Mouse (Mus musculus): ENCODE measurements around the gene Irx4. TPM values are rescaled to one million over a fixed set of nuclear protein-coding genes. Genes with fewer than 3 reads are reported as not detected.

Irx4 gene
- total RNA-seq, 2 experiments from 2014 or later, result not detected

- intact Hi-C loops (cut with DNase I), result no loop called here
- no peak overlapping the region for H3K27ac ChIP-seq
- TF ChIP-seq CTCF (IDR thresholded peaks at IDR 0.05), result no peak
- no peak overlapping the region for H3K4me3 ChIP-seq
- DNase-seq (ENCODE audit: extremely low spot score in 1 of 2, low spot score in 2 of 2), result no peak
Observed at GRCm38 (mm10) chr13:73271336-73272242, 11.3 kb downstream of the Irx4 start.

- intact Hi-C loops (cut with DNase I), result no loop called here
- no peak overlapping the region for H3K27ac ChIP-seq
- TF ChIP-seq CTCF (IDR thresholded peaks at IDR 0.05), result no peak
- no peak for DNase-seq (ENCODE audit: extremely low spot score in 1 of 2, low spot score in 2 of 2)
- H3K4me3 ChIP-seq, result no peak overlapping the region
Observed at GRCm38 (mm10) chr13:73272794-73273282, 12.6 kb downstream of the Irx4 start.

GRCm38 (mm10) chr13:73273536-73273935 lies 13.3 kb downstream of the Irx4 start:
- no peak for DNase-seq (ENCODE audit: extremely low spot score in 1 of 2, low spot score in 2 of 2)
- intact Hi-C loops (cut with DNase I), result no loop called here
- TF ChIP-seq CTCF (IDR thresholded peaks at IDR 0.05), result no peak
- H3K4me3 ChIP-seq, result no peak overlapping the region
- H3K27ac ChIP-seq, result no peak overlapping the region

- Histone ChIP-seq H3K27ac (no peak overlapping the region), H3K4me3 (no peak overlapping the region)
- no peak for DNase-seq (ENCODE audit: extremely low spot score in 1 of 2, low spot score in 2 of 2)
- TF ChIP-seq CTCF (IDR thresholded peaks at IDR 0.05), result no peak
- intact Hi-C loops (cut with DNase I), result no loop called here
Observed at GRCm38 (mm10) chr13:73277361-73277760, 17.1 kb downstream of the Irx4 start.

GRCm38 (mm10) chr13:73277797-73278196 lies 17.5 kb downstream of the Irx4 start:
- no peak overlapping the region for H3K4me3 ChIP-seq
- no peak for DNase-seq (ENCODE audit: extremely low spot score in 1 of 2, low spot score in 2 of 2)
- no peak overlapping the region for H3K27ac ChIP-seq
- intact Hi-C loops (cut with DNase I), result no loop called here
- TF ChIP-seq CTCF (IDR thresholded peaks at IDR 0.05), result no peak

GRCm38 (mm10) chr13:73279196-73279595 lies 18.9 kb downstream of the Irx4 start:
- DNase-seq (ENCODE audit: extremely low spot score in 1 of 2, low spot score in 2 of 2), result no peak
- no peak overlapping the region for H3K4me3 ChIP-seq
- intact Hi-C loops (cut with DNase I), result no loop called here
- H3K27ac ChIP-seq, result no peak overlapping the region
- no peak for TF ChIP-seq CTCF (IDR thresholded peaks at IDR 0.05)

GRCm38 (mm10) chr13:73282407-73282806 lies 22.1 kb downstream of the Irx4 start:
- no peak for TF ChIP-seq CTCF (IDR thresholded peaks at IDR 0.05)
- no peak for DNase-seq (ENCODE audit: extremely low spot score in 1 of 2, low spot score in 2 of 2)
- H3K27ac ChIP-seq, result no peak overlapping the region
- intact Hi-C loops (cut with DNase I), result no loop called here
- no peak overlapping the region for H3K4me3 ChIP-seq

GRCm38 (mm10) chr13:73283534-73283933 lies 23.3 kb downstream of the Irx4 start:
- no peak for TF ChIP-seq CTCF (IDR thresholded peaks at IDR 0.05)
- no peak for DNase-seq (ENCODE audit: extremely low spot score in 1 of 2, low spot score in 2 of 2)
- Histone ChIP-seq H3K27ac (no peak overlapping the region), H3K4me3 (no peak overlapping the region)
- intact Hi-C loops (cut with DNase I), result no loop called here

- no peak for DNase-seq (ENCODE audit: extremely low spot score in 1 of 2, low spot score in 2 of 2)
- Histone ChIP-seq H3K27ac (no peak overlapping the region), H3K4me3 (no peak overlapping the region)
- intact Hi-C loops (cut with DNase I), result no loop called here
- no peak for TF ChIP-seq CTCF (IDR thresholded peaks at IDR 0.05)
Observed at GRCm38 (mm10) chr13:73290206-73290605, 29.9 kb downstream of the Irx4 start.

GRCm38 (mm10) chr13:73291102-73291501 lies 30.8 kb downstream of the Irx4 start:
- no peak overlapping the region for H3K4me3 ChIP-seq
- intact Hi-C loops (cut with DNase I), result no loop called here
- no peak overlapping the region for H3K27ac ChIP-seq
- no peak for DNase-seq (ENCODE audit: extremely low spot score in 1 of 2, low spot score in 2 of 2)
- no peak for TF ChIP-seq CTCF (IDR thresholded peaks at IDR 0.05)

GRCm38 (mm10) chr13:73298717-73299116 lies 38.4 kb downstream of the Irx4 start:
- TF ChIP-seq CTCF (IDR thresholded peaks at IDR 0.05), result no peak
- Histone ChIP-seq H3K27ac (no peak overlapping the region), H3K4me3 (no peak overlapping the region)
- intact Hi-C loops (cut with DNase I), result no loop called here
- no peak for DNase-seq (ENCODE audit: extremely low spot score in 1 of 2, low spot score in 2 of 2)

- intact Hi-C loops (cut with DNase I), result no loop called here
- TF ChIP-seq CTCF (IDR thresholded peaks at IDR 0.05), result no peak
- H3K4me3 ChIP-seq, result no peak overlapping the region
- no peak overlapping the region for H3K27ac ChIP-seq
- no peak for DNase-seq (ENCODE audit: extremely low spot score in 1 of 2, low spot score in 2 of 2)
Observed at GRCm38 (mm10) chr13:73299322-73299721, 39.0 kb downstream of the Irx4 start.

GRCm38 (mm10) chr13:73304729-73305128 lies 44.5 kb downstream of the Irx4 start:
- intact Hi-C loops (cut with DNase I), result loop anchor here (5.0 to 10.0 kb wide), 2 partner anchors 142 to 220 kb away; no protein-coding TSS in a partner anchor
- DNase-seq (ENCODE audit: extremely low spot score in 1 of 2, low spot score in 2 of 2), result no peak

More at GRCm38 (mm10) chr13:73304729-73305128, 44.5 kb downstream of the Irx4 start:
- Histone ChIP-seq H3K4me3 (no peak overlapping the region), H3K27ac (no peak overlapping the region)
- no peak for TF ChIP-seq CTCF (IDR thresholded peaks at IDR 0.05)
